Mouse (Mus musculus) right cerebral cortex, postnatal 10 days (tissue): ENCODE data around the gene Cd3eap.

Experiments
- DNase-seq, 2 experiments: peaks; one replicate each; pipeline ENCODE4 v3.0.0; 2021; ENCODE audit warnings: low spot score in 2 of 2

Gene Cd3eap

DNA sequence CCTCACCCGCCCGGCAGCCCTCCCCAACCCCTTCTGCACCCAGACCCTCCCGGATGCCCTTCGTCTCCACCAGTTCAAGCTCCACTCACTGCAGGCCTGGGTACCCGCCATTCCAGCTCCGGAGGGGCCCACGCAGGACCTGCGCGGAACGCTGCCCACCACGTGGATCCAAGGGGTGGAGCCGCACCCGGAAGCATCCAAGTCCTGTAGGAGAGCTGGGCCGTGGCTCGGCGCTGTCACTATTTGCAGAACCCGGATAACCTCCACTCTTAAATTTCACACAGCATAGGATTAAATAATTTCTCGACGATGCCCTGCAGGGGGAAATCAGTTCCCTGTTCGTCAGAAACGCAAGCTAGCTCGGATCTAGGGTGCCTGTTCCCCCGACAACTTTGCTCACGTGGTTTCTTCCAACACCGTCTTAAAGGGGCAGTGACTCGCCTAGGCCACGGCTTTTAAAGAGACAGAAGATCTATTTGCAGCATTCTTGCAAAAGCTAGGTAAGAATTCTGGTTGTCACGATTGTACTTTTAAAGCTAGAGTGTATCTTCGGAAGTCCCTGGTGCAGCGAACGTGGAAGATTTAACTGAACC lies at the start of gene Cd3eap, which contains the start of gene Ppp1r13l:
Cd3eap (minus strand) TSS at position 185 of the 593 bp plus-strand sequence.
Ppp1r13l (plus strand) TSS at position 451 of the 593 bp plus-strand sequence.
- peak; percentile 93 to 94 for DNase-seq

DNA sequence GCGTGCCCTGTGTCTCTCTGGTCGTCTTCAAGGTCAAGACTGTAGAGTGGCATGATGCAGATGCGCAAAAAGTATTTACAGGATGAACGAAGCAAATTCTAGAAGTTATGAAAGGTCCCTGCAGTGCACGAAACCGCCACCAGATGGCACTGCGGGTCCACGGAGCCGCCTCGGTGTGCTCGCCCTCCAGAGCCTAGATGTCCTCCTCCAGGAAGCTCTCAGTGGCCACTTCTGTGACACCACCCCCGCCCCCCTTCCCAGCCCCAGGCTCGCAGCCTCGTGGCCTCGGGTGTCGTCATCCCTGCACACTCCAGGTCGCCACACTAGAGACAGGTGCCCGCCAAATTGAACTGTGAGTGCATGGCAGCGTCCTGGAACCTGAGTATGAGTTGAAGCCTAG lies 46.1 kb upstream of the Cd3eap start:
- DNase-seq, result peak; percentile 72 to 82

DNA sequence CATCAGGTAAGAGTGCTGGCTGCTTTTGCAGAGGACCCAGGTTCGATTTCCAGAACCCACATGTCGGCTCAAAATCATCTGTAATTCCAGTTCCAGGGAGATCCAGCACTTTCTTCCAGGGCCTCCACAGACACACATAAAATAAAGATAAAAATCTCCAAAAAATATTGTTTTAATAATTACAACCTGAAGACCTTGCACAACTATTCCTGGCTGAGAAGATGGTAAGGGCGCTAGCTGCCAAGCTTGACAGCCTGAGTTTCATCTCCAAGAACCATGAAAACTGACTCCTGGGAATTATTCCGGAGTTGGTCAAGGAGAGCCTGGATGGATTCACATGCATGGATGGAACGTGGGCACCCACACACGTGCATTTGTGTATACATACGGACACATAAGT lies 45.2 kb upstream of the Cd3eap start, which contains the start of gene Ckm:
Ckm (plus strand) TSS at position 301 of the 400 bp plus-strand sequence.
- DNase-seq, result no peak

DNA sequence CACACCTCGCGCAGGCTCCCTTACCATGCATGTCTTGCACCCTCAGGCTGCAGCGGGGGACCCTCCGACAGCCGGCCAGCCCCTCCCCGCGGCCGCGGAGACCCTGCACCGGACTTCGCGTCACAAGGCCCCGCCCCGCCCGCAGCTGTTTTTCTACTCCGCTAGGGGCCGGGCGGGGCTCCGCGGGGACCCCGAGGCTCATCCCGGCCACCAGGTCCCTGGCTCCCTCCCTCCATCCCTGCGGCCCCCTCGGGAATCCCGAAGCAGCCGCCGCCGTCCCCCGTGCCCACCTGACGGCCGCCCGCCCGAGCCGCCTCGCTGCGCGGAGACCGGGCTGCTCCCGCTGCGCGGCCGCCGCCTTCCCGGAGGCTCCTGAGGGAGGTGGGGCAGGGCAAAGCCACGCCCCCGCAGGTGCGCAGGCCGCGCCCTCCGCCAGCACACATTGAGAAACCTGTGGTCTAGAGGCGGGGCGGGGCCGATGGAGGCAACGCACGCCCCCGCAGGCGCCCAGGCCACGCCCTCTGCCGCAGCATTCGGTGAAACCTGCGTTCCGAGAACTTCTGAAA lies 44.5 kb upstream of the Cd3eap start, which contains the start of gene Klc3:
Klc3 (minus strand) TSS at position 374 of the 566 bp plus-strand sequence.
- DNase-seq, result no peak

DNA sequence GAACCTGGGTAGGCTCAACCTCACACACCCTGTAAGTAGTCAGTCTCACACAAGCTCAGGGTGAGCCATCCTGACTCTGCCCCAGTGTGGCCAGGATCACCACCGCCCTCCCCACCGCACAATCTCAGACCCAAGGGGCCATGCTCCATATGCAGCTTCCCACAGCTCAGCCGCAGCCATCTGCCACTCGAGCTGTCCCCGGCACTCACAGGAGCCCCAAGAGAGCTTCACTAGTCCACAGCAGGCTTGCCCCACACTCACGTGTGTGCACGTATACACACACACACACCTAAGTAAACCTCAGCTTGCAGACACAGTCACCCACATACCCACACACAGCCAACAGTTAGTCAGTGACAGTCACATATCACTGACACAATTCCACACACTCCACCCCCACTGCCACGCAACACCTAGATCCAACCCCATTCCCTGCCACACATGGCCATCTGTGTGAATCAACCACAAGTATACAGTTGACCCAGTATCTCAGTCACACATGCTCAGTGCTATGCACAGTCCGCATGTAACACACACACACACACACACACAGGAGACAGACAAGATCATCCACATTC lies 43.3 kb upstream of the Cd3eap start:
- DNase-seq, result no peak

DNA sequence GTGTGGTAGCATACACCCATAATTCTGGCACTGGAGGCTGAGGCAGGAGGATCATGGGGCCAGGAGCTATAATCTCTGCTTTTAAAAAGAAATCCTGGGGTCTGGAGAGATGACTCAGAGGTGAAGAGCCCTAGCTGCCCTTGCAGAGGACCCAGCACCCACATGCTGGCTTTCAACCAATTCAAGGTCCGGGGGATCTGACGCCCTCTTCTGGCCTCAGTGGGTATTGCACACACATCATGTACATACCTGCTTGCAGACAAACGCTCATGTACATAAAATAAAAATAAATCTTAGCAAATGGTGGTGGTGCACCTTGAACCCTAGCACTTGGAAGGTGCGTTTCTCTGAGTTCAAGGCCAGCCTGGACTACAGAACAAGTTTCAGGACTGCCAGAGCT lies 41.7 kb upstream of the Cd3eap start:
- DNase-seq, result no peak

DNA sequence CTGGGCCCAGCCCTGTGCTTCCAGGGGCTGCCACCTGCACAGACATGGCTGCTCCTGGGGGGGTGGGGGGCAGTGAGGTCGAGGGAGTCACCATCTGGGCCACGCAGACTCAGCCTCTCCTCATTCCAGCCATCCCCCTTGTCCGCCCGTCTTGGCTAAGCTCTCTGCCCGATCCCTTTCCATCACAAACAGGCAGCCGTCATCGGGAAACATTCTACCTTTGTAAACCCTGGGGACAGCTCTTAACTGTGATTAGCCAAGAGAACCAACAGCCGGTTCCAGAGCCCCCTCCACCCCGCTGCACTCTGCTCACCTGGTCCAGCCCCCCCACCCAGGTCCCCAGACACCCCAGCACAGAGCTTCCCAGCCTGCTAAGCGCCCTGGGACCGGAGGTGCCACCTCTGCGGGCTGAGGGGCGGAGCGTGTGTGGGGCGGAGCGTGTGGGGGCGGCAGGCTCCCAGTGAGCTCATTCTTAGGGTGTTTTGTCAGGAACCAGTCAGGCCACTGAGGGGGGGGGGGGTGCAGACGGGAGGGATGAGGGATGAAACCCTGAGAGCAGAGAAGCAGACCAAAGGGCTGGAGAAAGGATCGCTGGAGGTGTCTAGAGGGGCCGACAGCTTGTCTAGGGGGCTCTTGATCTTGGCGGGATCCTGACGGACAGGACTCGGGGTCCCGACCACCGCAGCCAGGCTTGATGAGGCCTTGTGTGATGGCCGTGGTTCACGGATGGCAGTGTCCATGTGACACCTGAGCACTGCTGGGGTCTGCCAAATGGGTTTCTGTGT lies 40.4 kb upstream of the Cd3eap start:
- DNase-seq, result no peak

DNA sequence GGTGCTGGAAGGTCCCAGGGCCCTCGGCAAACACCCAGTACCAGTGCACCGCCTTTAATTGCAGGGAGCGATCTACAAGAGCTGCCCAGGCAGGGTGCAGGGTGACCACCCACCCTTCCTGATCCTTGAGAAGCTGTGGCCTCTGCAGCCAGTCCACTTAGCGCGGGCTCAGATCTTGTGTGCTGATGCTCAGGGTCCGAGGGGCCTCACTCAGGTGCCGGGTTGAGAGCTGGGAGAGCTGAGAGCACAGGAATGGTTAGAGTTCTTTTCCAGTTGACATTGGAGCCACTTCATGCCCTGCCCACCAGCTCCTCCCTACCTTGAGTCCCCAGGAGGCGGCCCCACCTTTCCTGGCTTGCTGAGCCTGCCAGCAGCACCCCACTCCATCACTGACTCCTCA lies 35.2 kb upstream of the Cd3eap start:
- no peak for DNase-seq

DNA sequence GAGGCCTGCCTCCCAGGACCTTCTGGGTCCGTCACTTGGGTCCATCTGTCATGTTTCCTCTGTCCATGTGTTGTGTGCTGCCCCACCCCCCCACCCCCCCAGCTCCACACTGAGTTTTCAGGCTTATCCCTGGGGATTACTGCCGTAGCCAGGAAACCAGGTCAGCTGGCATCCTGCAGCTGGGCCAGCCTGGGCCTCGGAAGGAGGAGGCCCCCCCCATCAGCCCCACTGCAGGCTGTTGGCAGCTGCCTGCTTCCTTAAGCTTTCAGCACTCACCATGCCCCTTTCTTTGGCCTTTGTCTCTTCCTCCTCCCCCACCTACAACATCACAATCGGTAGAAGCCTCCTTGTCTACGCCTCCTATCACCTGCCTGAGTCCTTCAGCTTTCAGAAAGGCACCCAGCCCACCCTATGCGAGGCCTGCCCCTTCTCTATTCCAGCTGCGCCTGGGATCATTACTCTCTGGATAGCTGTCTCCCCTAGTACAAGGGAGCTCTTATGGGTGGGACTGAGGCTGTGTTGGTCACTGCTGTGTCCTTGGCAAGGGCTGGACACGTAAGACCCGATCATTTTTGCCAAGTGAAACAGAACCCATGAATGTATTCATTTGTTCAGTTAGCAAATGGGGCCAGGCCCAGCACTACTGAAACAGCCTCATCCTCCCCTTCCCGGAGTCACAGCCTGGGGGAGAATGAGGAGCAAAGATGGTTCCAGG lies 29.6 kb upstream of the Cd3eap start:
- peak; percentile 61 to 73 for DNase-seq

DNA sequence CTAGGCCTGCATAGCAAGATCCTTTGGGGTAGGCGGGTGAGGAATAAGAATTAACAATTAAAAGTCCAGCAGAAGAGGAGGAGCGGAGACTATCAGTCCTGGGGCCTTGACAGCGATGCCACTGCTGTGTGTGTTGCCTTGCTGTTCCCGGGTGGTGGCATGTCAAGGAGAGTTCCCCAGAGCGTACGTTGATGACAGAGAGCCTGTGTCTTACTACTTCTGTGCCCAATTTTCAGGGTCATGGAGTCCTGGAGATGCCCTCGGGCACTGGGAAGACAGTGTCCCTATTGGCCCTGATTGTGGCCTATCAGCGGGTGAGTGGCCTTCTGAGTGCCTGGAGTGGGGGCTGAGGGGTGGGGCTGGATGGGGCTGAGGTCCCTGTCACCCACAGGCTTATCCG lies 24.4 kb upstream of the Cd3eap start:
- DNase-seq, result no peak

DNA sequence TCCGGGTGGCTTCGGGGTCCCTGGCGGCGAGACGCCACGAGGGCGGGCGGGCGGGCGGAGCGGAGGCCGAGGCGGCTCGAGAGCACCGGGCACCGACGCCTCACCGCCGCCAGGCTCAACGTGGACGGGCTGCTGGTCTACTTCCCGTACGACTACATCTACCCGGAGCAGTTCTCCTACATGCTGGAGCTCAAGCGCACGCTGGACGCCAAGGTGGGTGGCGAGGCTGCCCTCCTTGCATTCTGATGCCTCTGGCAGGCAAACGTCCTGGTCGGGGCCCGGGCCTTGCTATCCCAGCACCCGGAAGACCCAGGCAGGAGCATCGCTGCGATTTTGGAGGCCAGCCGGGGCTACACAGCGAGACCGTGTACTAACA lies 22.9 kb upstream of the Cd3eap start:
- no peak for DNase-seq

DNA sequence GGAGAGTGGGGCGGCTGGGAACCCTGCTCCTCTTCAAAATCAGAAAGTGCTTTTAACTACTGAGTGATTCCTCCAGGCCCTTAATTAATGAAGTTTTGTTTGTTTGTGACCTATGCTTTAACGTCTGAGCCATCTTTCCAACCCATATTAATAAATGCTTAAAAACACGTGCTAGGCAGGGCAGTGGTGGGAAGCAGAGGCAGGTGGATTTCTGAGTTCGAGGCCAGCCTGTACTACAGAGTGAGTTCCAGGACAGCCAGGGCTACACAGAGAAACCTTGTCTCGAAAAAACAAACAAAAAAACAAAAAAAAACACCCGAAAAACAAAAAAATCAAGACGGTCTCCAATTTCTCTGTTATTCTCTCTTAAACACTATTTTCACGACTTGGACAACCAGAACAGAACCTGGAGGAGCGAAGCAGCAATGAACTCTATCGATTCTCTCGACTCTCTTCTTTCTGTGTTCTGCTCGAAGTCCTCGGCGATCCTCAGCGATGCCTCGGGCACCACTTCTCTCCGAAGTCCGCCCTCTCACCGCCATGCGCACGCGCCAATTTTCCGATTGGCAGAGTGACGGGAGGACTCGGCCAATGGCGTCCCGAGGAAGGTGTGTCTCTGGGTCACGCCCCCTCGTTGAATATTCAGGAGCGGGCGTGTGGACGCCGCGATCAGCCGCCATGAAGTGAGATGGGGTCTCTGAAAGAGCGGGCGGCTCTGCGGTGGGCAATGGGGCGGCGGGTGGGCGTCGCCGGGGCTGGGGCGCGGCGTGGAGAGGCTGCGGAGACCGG lies 22.3 kb upstream of the Cd3eap start, which contains the start of gene Ercc2:
Ercc2 (plus strand) TSS at position 634 of the 789 bp plus-strand sequence.
- DNase-seq, result peak; percentile 99 to 100

DNA sequence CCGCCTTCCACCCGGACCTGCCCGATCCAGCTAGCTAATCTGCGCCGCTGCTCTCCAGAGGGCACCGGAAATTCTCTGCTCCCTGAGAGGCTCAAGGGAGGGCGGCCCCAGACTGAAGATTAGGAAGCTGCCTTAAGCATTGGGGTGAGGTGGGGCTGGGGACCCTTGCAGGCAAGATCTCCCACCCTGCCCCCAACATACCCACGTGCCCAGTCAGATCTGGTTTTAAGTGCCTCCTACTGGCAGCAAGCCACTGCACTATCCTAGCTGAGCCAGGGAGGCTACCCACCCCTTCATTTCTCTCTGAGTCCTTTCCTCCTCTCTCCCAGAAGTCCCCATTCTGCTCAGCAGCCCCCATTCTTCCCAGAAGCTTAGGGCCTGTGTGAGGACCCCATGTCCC lies 18.8 kb upstream of the Cd3eap start:
- no peak for DNase-seq

DNA sequence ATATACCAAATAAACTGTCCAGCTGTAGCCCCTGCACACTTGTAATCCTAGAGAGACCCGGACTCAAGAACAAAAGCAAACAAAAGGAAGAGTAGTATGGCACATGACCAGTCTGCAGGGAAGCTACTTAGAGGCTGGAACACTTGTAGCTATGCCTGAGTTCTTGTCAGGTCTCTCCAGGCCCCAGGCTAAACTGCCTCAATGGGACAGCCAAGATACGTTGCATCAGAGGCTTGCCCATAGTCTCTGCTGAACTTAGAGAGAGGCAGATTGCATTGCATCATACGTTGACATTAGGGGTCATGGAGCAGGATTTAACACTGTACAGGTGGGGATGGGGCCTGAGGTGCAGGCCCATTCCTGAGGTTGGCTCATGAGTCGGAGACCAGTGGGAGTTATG lies 16.7 kb upstream of the Cd3eap start:
- DNase-seq, result no peak

DNA sequence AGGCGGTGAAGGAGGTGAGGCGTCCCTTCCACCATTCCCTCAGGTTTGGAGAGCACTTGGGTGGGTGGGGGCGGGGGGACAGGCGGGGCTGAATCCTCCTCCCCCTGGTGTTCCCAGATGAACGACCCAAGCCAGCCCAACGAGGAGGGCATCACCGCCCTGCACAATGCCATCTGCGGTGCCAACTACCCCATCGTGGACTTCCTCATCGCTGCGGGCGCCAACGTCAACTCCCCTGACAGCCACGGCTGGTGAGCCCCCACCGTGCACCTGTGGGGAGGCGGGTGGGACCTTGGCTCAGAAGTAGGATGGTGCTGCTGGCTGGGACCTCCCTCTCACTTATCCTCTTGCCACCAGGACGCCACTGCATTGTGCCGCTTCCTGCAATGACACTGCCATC lies 16.1 kb upstream of the Cd3eap start:
- no peak for DNase-seq

DNA sequence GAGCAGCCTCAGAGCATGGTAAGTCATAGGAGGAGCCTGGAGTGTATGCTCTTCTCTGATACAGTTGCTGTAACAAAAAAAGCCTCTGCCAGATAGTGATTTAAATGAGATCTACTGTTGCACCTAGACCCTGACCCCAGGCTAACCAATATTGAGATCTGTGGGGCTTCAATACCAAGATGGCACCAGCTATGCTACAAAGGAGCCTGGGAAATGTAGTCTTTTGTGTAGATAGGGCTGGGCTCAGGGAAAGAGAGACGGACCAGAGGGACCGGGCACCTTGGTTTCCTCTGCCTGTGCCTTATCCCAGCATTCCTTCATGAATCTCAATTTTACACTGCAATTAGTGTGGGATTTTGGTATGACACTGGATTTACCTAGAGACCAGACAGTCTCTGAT lies 14.1 kb upstream of the Cd3eap start:
- DNase-seq, result no peak

DNA sequence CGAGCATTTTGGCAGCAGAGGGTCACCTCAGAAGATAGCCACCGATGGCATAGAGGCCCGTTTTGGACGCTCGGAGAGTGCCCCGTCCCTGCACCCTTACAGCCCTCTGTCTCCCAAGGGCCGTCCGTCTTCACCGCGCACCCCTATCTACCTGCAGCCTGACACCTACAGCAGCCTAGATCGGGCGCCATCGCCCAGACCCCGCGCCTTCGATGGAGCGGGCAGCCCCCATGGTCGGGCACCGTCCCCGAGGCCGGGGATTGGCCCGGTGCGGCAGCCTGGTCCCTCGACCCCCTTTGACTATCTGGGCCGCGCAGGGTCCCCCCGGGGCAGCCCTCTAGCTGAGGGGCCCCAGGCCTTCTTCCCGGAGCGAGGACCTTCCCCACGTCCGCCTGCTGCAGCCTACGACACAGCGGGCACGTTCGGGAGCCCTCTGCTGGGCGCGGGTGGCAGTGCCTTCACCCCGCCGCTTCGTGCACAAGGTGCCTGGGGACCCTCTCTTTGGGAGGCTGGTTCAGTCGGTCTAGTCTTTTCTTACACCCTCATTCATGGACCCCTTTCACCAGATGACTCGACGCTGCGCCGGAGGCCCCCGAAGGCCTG lies 10.6 kb upstream of the Cd3eap start:
- DNase-seq, result peak; percentile 70 to 80

DNA sequence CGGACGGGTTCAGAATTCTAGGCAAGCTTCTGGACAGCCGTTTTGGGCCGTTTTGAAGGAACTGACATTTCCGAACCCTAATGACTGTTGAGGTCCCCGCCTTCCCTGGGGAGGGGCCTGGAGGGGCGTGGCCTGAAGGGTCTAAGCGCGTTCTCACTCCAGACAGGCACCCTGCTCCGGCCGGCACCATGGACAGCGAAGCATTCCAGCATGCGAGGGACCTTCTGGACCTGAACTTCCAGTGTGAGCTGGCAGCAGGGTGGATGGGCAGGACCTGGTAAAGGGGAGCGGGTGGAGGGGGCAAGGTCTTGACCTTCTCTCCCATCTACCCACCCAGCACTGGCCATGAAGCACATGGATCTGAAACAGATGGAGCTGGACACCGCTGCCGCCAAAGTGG lies 9.1 kb upstream of the Cd3eap start:
- DNase-seq, result no peak

DNA sequence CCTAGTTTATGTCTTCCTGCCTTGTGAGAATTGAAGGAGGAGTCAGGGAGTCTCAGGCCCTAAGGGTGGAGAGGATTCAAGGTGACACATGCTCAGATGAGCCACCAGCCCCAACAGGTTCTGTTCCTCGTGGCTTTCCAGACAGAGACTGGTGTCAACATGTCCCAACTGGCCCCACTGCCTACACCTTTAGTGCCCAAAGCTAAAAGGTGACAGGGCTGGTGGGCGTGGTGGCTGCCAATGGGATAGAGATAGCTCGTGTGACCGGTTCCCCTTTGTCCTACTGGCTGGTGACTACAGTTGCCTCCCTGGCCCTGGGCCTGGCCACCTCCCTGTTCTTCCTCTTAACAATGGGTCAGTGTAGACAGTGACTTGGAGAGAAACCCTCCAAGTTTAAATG lies 6.1 kb upstream of the Cd3eap start:
- DNase-seq, result no peak

DNA sequence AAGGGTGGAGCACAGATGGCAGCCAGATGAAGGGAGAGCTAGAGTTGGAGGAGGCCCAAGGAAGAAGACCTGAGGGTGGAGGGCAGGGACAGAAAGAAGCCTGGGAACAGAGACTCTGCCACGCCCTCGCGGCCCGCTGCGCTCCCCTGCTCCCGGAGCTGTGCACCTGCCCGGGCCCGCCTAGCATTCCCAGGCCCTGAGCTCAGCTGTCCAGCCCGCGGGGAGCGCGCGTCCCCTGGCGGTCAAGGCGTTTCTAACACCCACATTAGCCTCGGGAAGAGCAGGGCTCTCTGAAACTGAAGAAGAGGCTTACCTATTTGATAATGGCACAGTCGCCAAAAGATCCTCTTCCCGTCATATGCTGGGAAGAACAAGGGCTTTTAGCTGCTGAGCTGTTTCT lies 4.6 kb upstream of the Cd3eap start:
- no peak for DNase-seq

DNA sequence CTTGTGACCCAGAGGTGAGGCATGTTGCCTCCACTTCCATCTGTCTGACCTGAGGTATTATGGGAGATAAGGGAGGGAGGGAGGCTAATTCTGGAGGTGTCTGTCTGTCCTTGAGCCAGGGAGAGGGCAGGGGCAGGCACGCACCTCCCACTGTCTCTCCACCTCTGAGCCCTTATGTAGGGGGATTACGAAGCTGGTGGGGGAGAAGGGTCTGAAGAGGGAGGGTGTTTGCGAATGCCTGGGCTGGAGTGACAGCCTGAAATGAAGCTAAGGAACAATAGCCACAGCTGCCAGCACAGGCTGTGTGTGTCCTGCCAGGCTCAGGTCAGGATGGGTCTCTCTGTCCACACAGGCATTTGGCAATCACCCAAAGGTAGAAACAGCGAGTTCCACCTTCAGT lies 3.0 kb upstream of the Cd3eap start:
- DNase-seq, result no peak
